Mouse (Mus musculus): ENCODE data around the gene Letm1. TPM values are rescaled to one million over a fixed set of nuclear protein-coding genes. Genes with fewer than 3 reads are reported as not detected.

Letm1 gene
- polyA plus RNA-seq, 1 experiment, result 69.5 TPM

DNA sequence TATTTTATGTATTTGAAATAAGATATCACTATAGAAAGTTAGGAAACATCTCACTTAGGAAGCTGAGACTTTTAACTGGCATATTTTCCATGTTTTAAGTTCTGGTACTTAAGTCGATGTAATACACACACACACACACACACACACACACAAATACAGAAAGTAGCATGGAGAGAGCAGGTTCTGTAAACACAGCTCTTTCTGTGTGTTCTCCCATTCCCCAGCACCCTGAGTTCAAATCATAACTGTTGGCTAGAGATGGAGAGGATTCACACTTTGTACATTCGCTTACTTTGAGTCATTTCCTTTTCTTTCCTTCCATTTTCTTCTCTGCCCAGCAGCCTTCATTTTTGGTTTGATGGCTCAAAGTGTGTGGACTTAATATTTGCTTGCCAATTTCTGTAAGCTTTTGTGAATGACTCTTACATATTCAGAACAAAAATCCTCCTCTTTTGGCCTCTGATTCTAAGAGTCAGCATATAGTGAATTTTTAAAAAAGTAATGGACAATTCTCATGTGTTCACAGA lies 39.3 kb upstream of the Letm1 start:
- no peak overlapping the region for H3K4me3 ChIP-seq (ENCODE audit: control insufficient read depth, insufficient read depth, low read length)
- DNase-seq, result no peak
- H3K36me3 ChIP-seq (ENCODE audit: control insufficient read depth, insufficient read depth, low read length), result no peaks in the 10 kb centered on the region
- WGBS, result 8% methylated on average over 2 of the region's 2 CpGs
- no peak for TF ChIP-seq CTCF (IDR thresholded peaks at IDR 0.05; ENCODE audit: borderline replicate concordance, control insufficient read depth, extremely low read depth, insufficient read depth, low read length, poor library complexity)
- no peak for TF ChIP-seq POLR2A (IDR thresholded peaks at IDR 0.05; ENCODE audit: control insufficient read depth, extremely low read depth, insufficient read depth, low read length, poor library complexity)
- H3K4me1 ChIP-seq (replicated peaks; ENCODE audit: control insufficient read depth, insufficient read depth, low read length), result peaks cover 16% of the 10 kb centered on the region
- H3K27me3 ChIP-seq (ENCODE audit: control insufficient read depth, insufficient read depth, low read length), result no peaks in the 10 kb centered on the region
- H3K27ac ChIP-seq (ENCODE audit: control insufficient read depth, insufficient read depth, low read length), result no peak overlapping the region

DNA sequence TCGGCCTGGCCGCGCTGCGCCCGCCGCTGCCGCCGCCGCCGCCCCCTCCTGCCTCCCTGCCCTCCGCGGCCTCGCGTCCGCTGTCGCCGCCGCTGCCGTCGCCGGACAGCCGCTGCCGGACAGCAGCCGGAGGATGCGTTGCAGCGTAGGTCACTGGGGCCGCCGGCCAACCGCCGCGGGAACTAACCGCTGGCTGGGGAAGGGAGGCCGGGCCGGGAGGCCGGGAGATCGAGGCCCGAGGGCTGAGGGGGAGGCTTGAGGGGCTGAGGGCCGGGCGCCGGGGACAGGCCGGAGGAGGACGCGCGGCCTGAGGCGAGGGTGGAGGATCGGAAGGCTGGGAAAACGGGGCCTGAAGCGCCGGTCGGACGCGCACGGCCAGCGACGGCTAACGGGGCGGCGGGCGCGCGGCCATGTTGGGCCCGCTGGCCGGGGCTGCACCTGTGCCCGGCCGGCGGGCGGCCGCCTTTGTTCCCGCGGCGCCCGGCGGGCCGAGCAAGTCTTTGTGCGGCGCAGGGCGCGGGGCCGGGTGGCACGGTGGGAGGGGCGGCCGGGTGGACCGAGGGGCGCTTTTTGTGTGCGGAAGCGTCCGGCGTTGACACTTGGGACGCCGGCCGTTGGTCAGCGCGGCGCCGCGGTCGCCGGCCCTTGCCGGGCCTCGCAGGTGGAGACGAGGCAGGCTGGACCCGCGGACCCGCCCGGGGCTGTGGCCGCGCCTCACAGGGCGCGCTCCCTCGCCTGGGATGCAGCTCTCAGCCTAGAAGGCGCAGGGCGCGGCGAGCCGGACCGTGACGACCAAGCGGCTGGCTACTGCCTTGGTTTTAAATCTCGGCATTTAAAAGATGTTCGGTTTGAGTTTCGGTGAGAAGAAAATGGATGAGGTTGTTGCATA lies 38.4 kb upstream of the Letm1 start:
- WGBS, result 3% methylated on average over 106 of the region's 121 CpGs
- H3K4me3 ChIP-seq (ENCODE audit: control insufficient read depth, insufficient read depth, low read length), result peak overlapping the region; percentile 100
- peak; percentile 40 for DNase-seq
- H3K36me3 ChIP-seq (ENCODE audit: control insufficient read depth, insufficient read depth, low read length), result no peaks in the 10 kb centered on the region
- H3K4me1 ChIP-seq (replicated peaks; ENCODE audit: control insufficient read depth, insufficient read depth, low read length), result peaks cover 12% of the 10 kb centered on the region
- peak overlapping the region; percentile 18; the same call in 1 of the 2 replicates for H3K27ac ChIP-seq (ENCODE audit: control insufficient read depth, insufficient read depth, low read length)
- H3K27me3 ChIP-seq (ENCODE audit: control insufficient read depth, insufficient read depth, low read length), result no peaks in the 10 kb centered on the region
- TF ChIP-seq CTCF (IDR thresholded peaks at IDR 0.05; ENCODE audit: borderline replicate concordance, control insufficient read depth, extremely low read depth, insufficient read depth, low read length, poor library complexity) (no peak; the same call in 1 of the 2 replicates), POLR2A (IDR thresholded peaks at IDR 0.05; ENCODE audit: control insufficient read depth, extremely low read depth, insufficient read depth, low read length, poor library complexity) (no peak)

DNA sequence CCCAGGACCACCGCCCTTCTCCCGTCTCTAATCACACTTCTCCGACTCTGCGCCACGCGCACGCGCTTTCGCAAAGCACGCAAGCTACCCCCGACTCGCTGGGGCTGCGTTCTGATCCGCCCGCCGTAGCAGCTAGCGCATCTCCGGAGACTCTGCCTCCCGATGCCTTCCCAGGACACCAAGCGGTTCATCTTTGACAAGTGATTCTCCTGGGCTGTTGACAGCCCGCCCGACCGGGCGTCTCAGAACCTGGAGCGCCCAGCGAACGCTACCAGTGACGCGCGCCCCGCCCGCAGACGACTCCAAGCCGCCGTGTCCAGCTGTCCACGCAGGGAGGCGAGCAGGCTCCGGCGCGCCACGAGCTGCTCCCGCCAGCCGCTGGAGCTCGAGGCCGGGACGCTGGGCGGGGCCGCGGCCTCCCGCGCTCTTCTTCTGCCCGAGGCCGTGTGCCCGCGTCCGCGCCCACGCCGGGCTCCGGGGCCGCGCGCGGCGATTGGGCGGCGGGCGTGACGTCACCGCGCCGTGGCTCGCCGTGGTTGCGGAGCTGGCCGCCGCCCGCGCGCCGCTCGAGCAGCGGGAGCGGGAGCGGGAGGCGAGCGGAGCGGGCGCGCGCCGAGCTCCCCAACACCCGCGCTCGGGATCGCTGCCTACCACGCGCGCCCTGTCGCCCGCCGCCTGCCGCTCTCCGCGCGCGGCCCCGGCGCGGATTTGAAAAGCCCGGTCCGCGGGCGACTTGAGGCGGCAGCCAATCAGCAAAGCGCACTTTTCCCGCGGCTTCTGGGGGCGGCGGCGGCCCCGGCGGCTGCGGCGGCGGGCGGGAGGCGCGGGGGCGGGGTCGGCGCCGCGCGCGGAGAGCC lies 37.5 kb upstream of the Letm1 start, which contains the start of gene Nsd2:
Gene Nsd2 (plus strand): TSS at position 850 of the 857 bp plus-strand sequence.
- 2% methylated on average over 126 of the region's 136 CpGs for WGBS
- H3K4me1 ChIP-seq (replicated peaks; ENCODE audit: control insufficient read depth, insufficient read depth, low read length), result peaks cover 8% of the 10 kb centered on the region
- no peaks in the 10 kb centered on the region for H3K36me3 ChIP-seq (ENCODE audit: control insufficient read depth, insufficient read depth, low read length)
- TF ChIP-seq POLR2A (IDR thresholded peaks at IDR 0.05; ENCODE audit: control insufficient read depth, extremely low read depth, insufficient read depth, low read length, poor library complexity) (peak; percentile 79), CTCF (IDR thresholded peaks at IDR 0.05; ENCODE audit: borderline replicate concordance, control insufficient read depth, extremely low read depth, insufficient read depth, low read length, poor library complexity) (no peak)
- H3K27ac ChIP-seq (ENCODE audit: control insufficient read depth, insufficient read depth, low read length), result peak within 1 kb of the TSS; percentile 23; the same call in 1 of the 2 replicates
- peak within 1 kb of the TSS; percentile 100 for H3K4me3 ChIP-seq (ENCODE audit: control insufficient read depth, insufficient read depth, low read length)
- no peaks in the 10 kb centered on the region for H3K27me3 ChIP-seq (ENCODE audit: control insufficient read depth, insufficient read depth, low read length)
- peak; percentile 85 for DNase-seq

DNA sequence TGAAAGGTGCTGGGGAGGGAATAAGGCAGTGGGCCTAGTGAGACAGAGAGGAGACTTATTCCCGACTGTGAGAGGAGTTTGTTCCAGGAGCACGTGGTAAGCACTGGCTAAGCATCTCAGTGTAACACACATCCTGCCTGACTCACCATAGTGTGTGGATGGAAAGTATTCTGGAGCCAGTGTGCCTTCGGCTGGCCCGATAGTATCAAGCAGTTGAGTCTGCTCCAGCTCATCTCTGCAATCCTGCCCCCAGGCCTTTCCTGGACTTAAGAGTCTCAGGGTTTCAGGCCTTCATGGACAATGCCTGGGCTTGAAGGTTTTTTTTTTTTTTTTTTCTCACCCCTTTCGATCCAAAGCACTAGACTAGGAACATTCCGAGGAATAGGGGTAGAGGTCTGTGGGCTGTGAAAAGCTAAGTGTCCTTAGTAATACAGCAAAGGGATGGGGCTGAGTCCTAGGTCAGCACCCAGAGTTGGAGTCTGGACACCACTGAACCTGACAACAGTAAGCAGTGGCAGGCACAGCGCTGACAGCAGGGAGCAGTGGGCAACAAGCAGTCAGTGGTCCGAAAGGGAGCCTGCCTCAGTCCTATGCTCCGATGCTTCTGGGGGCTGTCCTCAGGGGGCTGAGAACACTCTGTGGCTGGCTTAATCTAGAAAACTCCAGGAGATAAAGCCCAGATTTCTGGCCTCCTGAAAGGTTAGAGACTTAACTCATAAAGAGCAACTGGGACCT lies 36.7 kb upstream of the Letm1 start:
- DNase-seq, result no peak
- Histone ChIP-seq H3K4me1 (replicated peaks; ENCODE audit: control insufficient read depth, insufficient read depth, low read length) (peaks cover 7% of the 10 kb centered on the region), H3K27me3 (ENCODE audit: control insufficient read depth, insufficient read depth, low read length) (no peaks in the 10 kb centered on the region), H3K4me3 (ENCODE audit: control insufficient read depth, insufficient read depth, low read length) (peak overlapping the region; percentile 92), H3K36me3 (ENCODE audit: control insufficient read depth, insufficient read depth, low read length) (no peaks in the 10 kb centered on the region), H3K27ac (ENCODE audit: control insufficient read depth, insufficient read depth, low read length) (peak overlapping the region; percentile 23; the same call in 1 of the 2 replicates)
- TF ChIP-seq POLR2A (IDR thresholded peaks at IDR 0.05; ENCODE audit: control insufficient read depth, extremely low read depth, insufficient read depth, low read length, poor library complexity), result no peak
- no peak for TF ChIP-seq CTCF (IDR thresholded peaks at IDR 0.05; ENCODE audit: borderline replicate concordance, control insufficient read depth, extremely low read depth, insufficient read depth, low read length, poor library complexity)
- WGBS, result 37% methylated on average over 9 of the region's 9 CpGs

DNA sequence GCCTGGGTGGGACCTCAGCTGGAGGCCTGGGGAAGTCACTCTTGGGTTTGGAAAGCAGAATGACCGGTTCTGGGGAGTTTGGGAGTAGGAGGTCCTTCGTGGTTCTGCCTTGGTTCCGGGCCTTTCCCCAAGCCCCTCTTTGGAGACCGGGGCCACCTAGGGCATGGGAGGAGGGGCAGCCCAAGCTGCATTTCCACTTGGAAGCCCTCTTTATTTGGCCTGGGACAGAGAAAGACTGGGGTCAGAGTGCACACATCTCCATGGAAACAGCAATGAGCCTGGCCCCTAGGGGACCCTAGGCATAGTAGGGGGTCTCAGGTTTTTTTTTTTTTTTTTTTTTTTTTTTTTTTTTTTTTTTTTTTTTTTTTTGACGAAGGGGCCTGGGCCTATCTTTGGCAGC lies 35.5 kb upstream of the Letm1 start:
- Histone ChIP-seq H3K27me3 (ENCODE audit: control insufficient read depth, insufficient read depth, low read length) (no peaks in the 10 kb centered on the region), H3K27ac (ENCODE audit: control insufficient read depth, insufficient read depth, low read length) (no peak overlapping the region), H3K4me3 (ENCODE audit: control insufficient read depth, insufficient read depth, low read length) (no peak overlapping the region), H3K4me1 (replicated peaks; ENCODE audit: control insufficient read depth, insufficient read depth, low read length) (peaks cover 6% of the 10 kb centered on the region), H3K36me3 (ENCODE audit: control insufficient read depth, insufficient read depth, low read length) (no peaks in the 10 kb centered on the region)
- 89% methylated on average over 5 of the region's 5 CpGs for WGBS
- DNase-seq, result no peak
- TF ChIP-seq CTCF (IDR thresholded peaks at IDR 0.05; ENCODE audit: borderline replicate concordance, control insufficient read depth, extremely low read depth, insufficient read depth, low read length, poor library complexity) (no peak), POLR2A (IDR thresholded peaks at IDR 0.05; ENCODE audit: control insufficient read depth, extremely low read depth, insufficient read depth, low read length, poor library complexity) (no peak)

Data from thymus, adult 2 months (tissue).